9 mouse cellular contexts compared by ENCODE assay signal in genomic region chr19:47427841-47428789, GRCm38 (mm10). TPM values are rescaled to one million over a fixed set of nuclear protein-coding genes. Genes with fewer than 3 reads are reported as not detected.
DNase-seq lines count a peak whose midpoint lies in the region; ATAC-seq lines count a peak whose summit lies in the region.
"Had no signal": no experiment of that assay in that cellular context is flagged by ENCODE, and none has a peak within 500 bp of the region (broad histone marks: within the 10 kb centered on the region; RNA-seq: fewer than 3 reads in every experiment).

No protein-coding gene starts in this region.

- H3K4me1 ChIP-seq in embryonic facial prominence, embryonic 11.5 days (ENCODE audit: control insufficient read depth, insufficient read depth, low read length), result peaks cover 4% of the 10 kb centered on the region; the same call in 1 of the 2 replicates
- peaks cover 53% of the 10 kb centered on the region for H3K4me1 ChIP-seq in intestine, embryonic 15.5 days (replicated peaks)

- no peak overlapping the region for H3K27ac ChIP-seq in embryonic facial prominence, embryonic 11.5 days (replicated peaks; ENCODE audit: low read depth, low read length)
- H3K27ac ChIP-seq in intestine, embryonic 15.5 days, result peak overlapping the region; percentile 54

- H3K9ac ChIP-seq in embryonic facial prominence, embryonic 11.5 days (replicated peaks; ENCODE audit: low read length), result no peak overlapping the region
- H3K9ac ChIP-seq in intestine, embryonic 15.5 days, result no peak overlapping the region

- no peaks in the 10 kb centered on the region for H3K36me3 ChIP-seq in embryonic facial prominence, embryonic 11.5 days (replicated peaks; ENCODE audit: control insufficient read depth, insufficient read depth, low read depth, low read length)
- no peaks in the 10 kb centered on the region for H3K36me3 ChIP-seq in intestine, embryonic 15.5 days

- 44% methylated on average over 13 of the region's 13 CpGs for whole genome bisulfite sequencing in embryonic facial prominence, embryonic 11.5 days
- 21% methylated on average over 13 of the region's 13 CpGs for WGBS in intestine, embryonic 15.5 days

- no peak for ATAC-seq in embryonic facial prominence, embryonic 11.5 days (replicated peaks; ENCODE audit: insufficient number of reproducible peaks, low FRiP score, low TSS enrichment, low read depth)
- 0 out of 2 replicates have a peak, but pooled peaks have one; percentile 5 for ATAC-seq in intestine, embryonic 15.5 days

- no peaks in the 10 kb centered on the region for H3K9me3 ChIP-seq in embryonic facial prominence, embryonic 11.5 days (replicated peaks; ENCODE audit: control insufficient read depth, low read length)
- H3K9me3 ChIP-seq in intestine, embryonic 15.5 days, result no peaks in the 10 kb centered on the region

- H3K4me3 ChIP-seq in embryonic facial prominence, embryonic 11.5 days (ENCODE audit: low read depth, low read length), result no peak overlapping the region
- no peak overlapping the region for H3K4me3 ChIP-seq in intestine, embryonic 15.5 days (replicated peaks)

- peak overlapping the region; percentile 7; the same call in 1 of the 2 replicates for H3K4me2 ChIP-seq in embryonic facial prominence, embryonic 11.5 days (ENCODE audit: low read depth, low read length)
- no peak overlapping the region; the same call in 1 of the 2 replicates for H3K4me2 ChIP-seq in intestine, embryonic 15.5 days (replicated peaks)

- no peaks in the 10 kb centered on the region for H3K27me3 ChIP-seq in embryonic facial prominence, embryonic 11.5 days (ENCODE audit: control insufficient read depth, insufficient read depth, low read length)
- H3K27me3 ChIP-seq in intestine, embryonic 15.5 days (replicated peaks), result no peaks in the 10 kb centered on the region

- peak; percentile 54 for DNase-seq in kidney, postnatal 10 days
- no peak for DNase-seq in kidney, adult 18-20 months
- peak; percentile 31 for DNase-seq in embryonic facial prominence, embryonic 11.5 days (ENCODE audit: low spot score)
- peak; percentile 62 for DNase-seq in lung, postnatal 36 days
- DNase-seq in adrenal gland, adult 8-10 months, result no peak
- no peak for DNase-seq in frontal cortex, postnatal 14 days (ENCODE audit: low spot score in 2 of 2)
- DNase-seq in right cerebral cortex, postnatal 36 days (ENCODE audit: low spot score in 2 of 2), result no peak
- DNase-seq: midbrain, embryonic 14.5 days had no signal

RNA-seq across cellular contexts. Expression of gene Sh3pxd2a, which starts 36.1 kb away (rescaled TPM):
- 7.4 and 9.1 TPM in 2 replicates for polyA plus RNA-seq in embryonic facial prominence, embryonic 11.5 days (2014; fragmentation: Nextera tagmentation; extraction: Ambion mirVana)
- polyA plus RNA-seq in intestine, embryonic 15.5 days (2015; fragmentation: Nextera tagmentation; extraction: Ambion mirVana), result 4.8 and 5.0 TPM in 2 replicates
- total RNA-seq in adrenal gland, adult 8-10 months (2022), result 10 to 100 TPM; 26.9 to 54.9 (median 36.4) TPM

Comparison
In these comparisons a context has a peak if more than half of its experiments do, and no peak if none do; other contexts are left out.
1. DNase-seq: peak in kidney, postnatal 10 days (single experiment), embryonic facial prominence, embryonic 11.5 days (single experiment) and lung, postnatal 36 days (single experiment); none in kidney, adult 18-20 months (single experiment), adrenal gland, adult 8-10 months (single experiment), frontal cortex, postnatal 14 days (0 of 2) and right cerebral cortex, postnatal 36 days (0 of 2).